Comparison of ENCODE assay signal across 8 mouse cellular contexts in genomic region chr14:45507923-45508322, GRCm38 (mm10). TPM values are rescaled to one million over a fixed set of nuclear protein-coding genes. Genes with fewer than 3 reads are reported as not detected.
A peak's percentile ranks its signal among the peaks of the same experiment; 100 is the strongest.
DNase-seq lines count a peak whose midpoint lies in the region; ATAC-seq and TF ChIP-seq lines count a peak whose summit lies in the region.

No protein-coding gene starts in this region.

- no peak overlapping the region for H3ac ChIP-seq in myocyte (ENCODE audit: control insufficient read depth, insufficient read length)

- no peak for TF ChIP-seq POLR2A in myocyte (IDR thresholded peaks at IDR 0.05; ENCODE audit: insufficient read length, low read depth)

- DNase-seq in ovary, adult 18-20 months (ENCODE audit: low spot score), result peak; percentile 61
- DNase-seq in ovary, postnatal 10 days (ENCODE audit: low spot score), result no peak
- no peak for DNase-seq in urinary bladder, postnatal 10 days (ENCODE audit: low spot score)
- no peak for DNase-seq in cerebellum, postnatal 36 days
- DNase-seq in cerebellum, adult 18-20 months, result no peak

- peak overlapping the region; percentile 36 for H3K9ac ChIP-seq in heart, embryonic 12.5 days
- 0 out of 2 replicates have a peak overlapping the region, but pooled peaks have one; percentile 18 for H3K9ac ChIP-seq in kidney, embryonic 16.5 days (replicated peaks; ENCODE audit: low read length)

- peak overlapping the region; percentile 60 for H3K27ac ChIP-seq in heart, embryonic 12.5 days (ENCODE audit: poor library complexity, severe bottlenecking)
- H3K27ac ChIP-seq in kidney, embryonic 16.5 days (ENCODE audit: low read length), result peak overlapping the region; percentile 12; the same call in 1 of the 2 replicates

- H3K27me3 ChIP-seq in heart, embryonic 12.5 days (replicated peaks), result no peaks in the 10 kb centered on the region
- H3K27me3 ChIP-seq in kidney, embryonic 16.5 days (ENCODE audit: insufficient read depth, low read length), result no peaks in the 10 kb centered on the region
- no peaks in the 10 kb centered on the region for H3K27me3 ChIP-seq in myocyte (ENCODE audit: control insufficient read depth, insufficient read depth, insufficient read length)

- no peak overlapping the region for H3K4me3 ChIP-seq in heart, embryonic 12.5 days
- H3K4me3 ChIP-seq in kidney, embryonic 16.5 days (ENCODE audit: low read length), result no peak overlapping the region
- H3K4me3 ChIP-seq in myocyte, result no peak overlapping the region

- H3K79me2 ChIP-seq in myocyte (ENCODE audit: control insufficient read depth, insufficient read depth), result peaks cover 82% of the 10 kb centered on the region

- WGBS in heart, embryonic 12.5 days, result 31% methylated on average over 4 of the region's 4 CpGs
- 24% methylated on average over 4 of the region's 4 CpGs for WGBS in kidney, embryonic 16.5 days

- no peak overlapping the region for H3K4me2 ChIP-seq in heart, embryonic 12.5 days
- H3K4me2 ChIP-seq in kidney, embryonic 16.5 days (replicated peaks; ENCODE audit: low read depth, low read length), result no peak overlapping the region
- H3K4me2 ChIP-seq in myocyte (ENCODE audit: low read depth), result no peak overlapping the region

- H3K36me3 ChIP-seq in heart, embryonic 12.5 days, result peaks cover 36% of the 10 kb centered on the region
- peaks cover 16% of the 10 kb centered on the region for H3K36me3 ChIP-seq in kidney, embryonic 16.5 days (ENCODE audit: insufficient read depth, low read length)
- H3K36me3 ChIP-seq in myocyte (ENCODE audit: control insufficient read depth, insufficient read depth), result peaks cover 10% of the 10 kb centered on the region

- peaks cover 64% of the 10 kb centered on the region for H3K4me1 ChIP-seq in heart, embryonic 12.5 days (replicated peaks)
- peaks cover 35% of the 10 kb centered on the region for H3K4me1 ChIP-seq in kidney, embryonic 16.5 days (ENCODE audit: insufficient read depth, low read length)

- H3K9me3 ChIP-seq in heart, embryonic 12.5 days (replicated peaks), result no peaks in the 10 kb centered on the region
- no peaks in the 10 kb centered on the region for H3K9me3 ChIP-seq in kidney, embryonic 16.5 days (ENCODE audit: low read length)

- ATAC-seq in heart, embryonic 12.5 days (ENCODE audit: insufficient number of reproducible peaks, low FRiP score), result no peak
- ATAC-seq in kidney, embryonic 16.5 days (ENCODE audit: low FRiP score, low TSS enrichment), result no peak

TF ChIP-seq in myocyte, 11 proteins besides CTCF, POLR2A, EP300 and RAD21:
- TF ChIP-seq USF1 (IDR thresholded peaks at IDR 0.05; ENCODE audit: low read depth) (no peak), POLR2AphosphoS2 (IDR thresholded peaks at IDR 0.05; ENCODE audit: insufficient read length, low read depth) (no peak), CEBPB (IDR thresholded peaks at IDR 0.05; ENCODE audit: insufficient read depth, poor library complexity, severe bottlenecking) (0 out of 2 replicates have a peak, but pooled peaks have one; percentile 32), E2F4 (IDR thresholded peaks at IDR 0.05; ENCODE audit: insufficient read depth) (no peak)

RNA-seq across cellular contexts. Expression of gene Fermt2, which starts 22.0 kb away (rescaled TPM):
- 191 and 206 TPM in 2 replicates for polyA plus RNA-seq in heart, embryonic 12.5 days (2016; fragmentation: Nextera tagmentation; extraction: Ambion mirVana)
- 164 and 176 TPM in 2 replicates for polyA plus RNA-seq in kidney, embryonic 16.5 days (2015; fragmentation: Nextera tagmentation; extraction: Ambion mirVana)
- polyA plus RNA-seq in myocyte (2012; fragmentation: generic; extraction: Trizol), result 37.9 TPM
